Mouse (Mus musculus) skeletal muscle tissue, adult 2 months (tissue): ENCODE measurements around the gene Tmem199.
"Not testable (repeated sequence)": the region's sequence is repeated elsewhere in the genome, so short reads cannot be mapped to it uniquely, and the experiment has no call there.

ENCODE experiments used
- DNase-seq: peaks from one replicate; pipeline ENCODE4 v3.0.0-alpha.2; 2012; ENCODE audit warnings: low read depth, low spot score

The Tmem199 gene

GRCm38 (mm10) chr11:78512025-78512957 lies at the start of gene Tmem199, which contains the start of gene Poldip2:
Gene Tmem199 (minus strand): TSS chr11:78512172.
Gene Poldip2 (plus strand): TSS chr11:78512193.
- DNase-seq, result peak; percentile 87

- no peak for DNase-seq
Observed at GRCm38 (mm10) chr11:78560447-78560846, 48.5 kb upstream of the Tmem199 start.

- no peak for DNase-seq
Observed at GRCm38 (mm10) chr11:78557241-78557640, 45.3 kb upstream of the Tmem199 start.

- DNase-seq, result no peak
Observed at GRCm38 (mm10) chr11:78556070-78556469, 44.1 kb upstream of the Tmem199 start.

- DNase-seq, result no peak
Observed at GRCm38 (mm10) chr11:78555623-78556022, 43.7 kb upstream of the Tmem199 start.

GRCm38 (mm10) chr11:78551059-78551398 lies 39.1 kb upstream of the Tmem199 start:
- no peak for DNase-seq

GRCm38 (mm10) chr11:78550168-78551058 lies 38.4 kb upstream of the Tmem199 start, which contains the start of gene Tmem97:
Gene Tmem97 (minus strand): TSS chr11:78550777.
- DNase-seq, result peak; percentile 95

- no peak for DNase-seq
Observed at GRCm38 (mm10) chr11:78549491-78549987, 37.6 kb upstream of the Tmem199 start.

- no peak for DNase-seq
Observed at GRCm38 (mm10) chr11:78547718-78548460, 35.9 kb upstream of the Tmem199 start.

GRCm38 (mm10) chr11:78545181-78545580 lies 33.2 kb upstream of the Tmem199 start:
- no peak for DNase-seq

GRCm38 (mm10) chr11:78544449-78545111 lies 32.6 kb upstream of the Tmem199 start:
- DNase-seq, result no peak

GRCm38 (mm10) chr11:78540358-78540757 lies 28.4 kb upstream of the Tmem199 start:
- no peak for DNase-seq

- DNase-seq, result no peak
Observed at GRCm38 (mm10) chr11:78536690-78537084, 24.7 kb upstream of the Tmem199 start.

- peak; percentile 97 for DNase-seq
Observed at GRCm38 (mm10) chr11:78536080-78536689, 24.2 kb upstream of the Tmem199 start, which contains the start of the genes Tnfaip1 and Ift20. Gene Tnfaip1 (minus strand): TSS chr11:78536332. Gene Ift20 (plus strand): TSS chr11:78536361.

GRCm38 (mm10) chr11:78535376-78536079 lies 23.6 kb upstream of the Tmem199 start:
- DNase-seq, result peak; percentile 49

GRCm38 (mm10) chr11:78534516-78534915 lies 22.5 kb upstream of the Tmem199 start:
- DNase-seq, result no peak

- not testable (repeated sequence) for DNase-seq
Observed at GRCm38 (mm10) chr11:78531515-78531914, 19.5 kb upstream of the Tmem199 start.

GRCm38 (mm10) chr11:78531046-78531445 lies 19.1 kb upstream of the Tmem199 start:
- peak; percentile 45 for DNase-seq

- no peak for DNase-seq
Observed at GRCm38 (mm10) chr11:78530001-78530400, 18.0 kb upstream of the Tmem199 start.
